Mouse (Mus musculus) CH12.LX (cell line): ENCODE results near the gene Picalm. TPM values are rescaled to one million over a fixed set of nuclear protein-coding genes. Genes with fewer than 3 reads are reported as not detected.

ENCODE experiments used
- DNase-seq: peaks from one replicate; pipeline ENCODE4 v3.0.0-alpha.2; 2013; ENCODE audit errors: extremely low read depth
- H3K27ac ChIP-seq: 2 replicates; pipeline ENCODE4 v1.5.1; 2012; ENCODE audit warnings: low read depth, mild to moderate bottlenecking, control low read depth, moderate library complexity; ENCODE audit not compliant: insufficient read depth
- H3K27me3 ChIP-seq: replicated peaks from 2 replicates; pipeline ENCODE3; 2012; ENCODE audit warnings: inconsistent platforms
- H3K36me3 ChIP-seq, 2 experiments: replicated peaks in 1 of 2; 2 replicates each; pipeline versions ENCODE3 to v1.6.1; 2012; ENCODE audit warnings: inconsistent platforms in 1 of 2, low read length in 1 of 2, mild to moderate bottlenecking in 1 of 2, mixed read lengths in 1 of 2, moderate library complexity in 1 of 2; ENCODE audit not compliant: control insufficient read depth in 1 of 2, insufficient read depth in 1 of 2
- H3K4me1 ChIP-seq, 2 experiments: 2 replicates each; pipeline ENCODE4 v1.6.1; 2012; ENCODE audit warnings: inconsistent platforms in 1 of 2, moderate library complexity in 1 of 2; ENCODE audit not compliant: insufficient read depth in 2 of 2, control insufficient read depth in 1 of 2
- H3K4me2 ChIP-seq: 2 replicates; pipeline ENCODE4 v1.6.1; 2012; ENCODE audit warnings: low read depth, mild to moderate bottlenecking, control low read depth; ENCODE audit not compliant: poor library complexity, insufficient read depth, severe bottlenecking
- H3K4me3 ChIP-seq, 3 experiments: fragments of 150-350 bp in 1 of 3; sonication (generic) in 1 of 3; replicated peaks in 1 of 3; 2 replicates each; pipeline versions ENCODE3 to v1.5.1; 2011 to 2012; ENCODE audit warnings: low read depth in 2 of 3, low read length in 2 of 3, mild to moderate bottlenecking in 2 of 3, moderate library complexity in 2 of 3, control low read depth in 1 of 3, improper control_type of control experiment in 1 of 3, inconsistent platforms in 1 of 3, mixed read lengths in 1 of 3; ENCODE audit not compliant: poor library complexity in 1 of 3
- H3K79me2 ChIP-seq: replicated peaks from 2 replicates; pipeline ENCODE4 v1.6.1; 2012; ENCODE audit warnings: mild to moderate bottlenecking, moderate library complexity; ENCODE audit not compliant: control insufficient read depth, poor library complexity, insufficient read depth, severe bottlenecking; ENCODE audit errors: extremely low read depth
- H3K9ac ChIP-seq: 2 replicates; pipeline ENCODE4 v1.6.1; 2012; ENCODE audit warnings: low read depth, mild to moderate bottlenecking, control low read depth, moderate library complexity; ENCODE audit not compliant: insufficient read depth
- H3K9me3 ChIP-seq: replicated peaks from 2 replicates; pipeline ENCODE3; 2012; ENCODE audit warnings: low read length, inconsistent platforms, mixed read lengths
- CHD1 ChIP-seq: IDR thresholded peaks from 2 replicates; pipeline ENCODE4 v1.6.1; 2012; ENCODE audit warnings: low read depth, low read length, improper control_type of control experiment, inconsistent platforms
- IRF4 ChIP-seq: IDR thresholded peaks from 2 replicates; pipeline ENCODE4 v1.6.1; 2014; ENCODE audit warnings: low read depth, mild to moderate bottlenecking, inconsistent platforms, low read length, improper control_type of control experiment
- JUN ChIP-seq: IDR thresholded peaks from 2 replicates; pipeline ENCODE4 v1.6.1; 2011; ENCODE audit warnings: low read depth, mild to moderate bottlenecking, low read length, improper control_type of control experiment, moderate library complexity; ENCODE audit not compliant: insufficient read depth
- JUND ChIP-seq: conservative IDR thresholded peaks from 2 replicates; pipeline ENCODE4 v1.6.1; 2011; ENCODE audit warnings: low read depth, low read length, improper control_type of control experiment
- MAFK ChIP-seq: IDR thresholded peaks from 2 replicates; pipeline ENCODE4 v1.6.1; 2011; ENCODE audit warnings: low read length, improper control_type of control experiment; ENCODE audit not compliant: insufficient replicate concordance
- MAX ChIP-seq: IDR thresholded peaks from 2 replicates; pipeline ENCODE4 v1.6.1; 2011; ENCODE audit warnings: low read length, improper control_type of control experiment
- MAZ ChIP-seq: IDR thresholded peaks from 2 replicates; pipeline ENCODE4 v1.6.1; 2012; ENCODE audit warnings: low read depth, mild to moderate bottlenecking, inconsistent platforms, low read length, improper control_type of control experiment, moderate library complexity
- MEF2A ChIP-seq: IDR thresholded peaks from 2 replicates; pipeline ENCODE4 v1.6.1; 2014; ENCODE audit warnings: low read depth, mild to moderate bottlenecking, inconsistent platforms, low read length, improper control_type of control experiment, borderline replicate concordance
- MYC ChIP-seq: IDR thresholded peaks from 2 replicates; pipeline ENCODE4 v1.6.1; 2011; ENCODE audit warnings: low read depth, mild to moderate bottlenecking, improper control_type of control experiment, low read length
- NELFE ChIP-seq: IDR thresholded peaks from 2 replicates; pipeline ENCODE4 v1.6.1; 2011; ENCODE audit warnings: low read depth, low read length, improper control_type of control experiment
- PAX5 ChIP-seq: IDR thresholded peaks from 2 replicates; pipeline ENCODE4 v1.6.1; 2012; ENCODE audit warnings: low read length, inconsistent platforms, mixed read lengths
- POLR2AphosphoS2 ChIP-seq: IDR thresholded peaks from 2 replicates; pipeline ENCODE4 v1.6.1; 2011; ENCODE audit warnings: low read depth, low read length, improper control_type of control experiment
- RCOR1 ChIP-seq: conservative IDR thresholded peaks from 2 replicates; pipeline ENCODE4 v1.6.1; 2012; ENCODE audit warnings: low read depth, mild to moderate bottlenecking, inconsistent platforms, low read length, improper control_type of control experiment
- SIN3A ChIP-seq: IDR thresholded peaks from 2 replicates; pipeline ENCODE4 v1.6.1; 2012; ENCODE audit warnings: low read length, improper control_type of control experiment, inconsistent platforms
- SMC3 ChIP-seq: IDR thresholded peaks from 2 replicates; pipeline ENCODE4 v1.6.1; 2011; ENCODE audit warnings: low read depth, low read length, improper control_type of control experiment
- UBTF ChIP-seq: IDR thresholded peaks from 2 replicates; pipeline ENCODE4 v1.6.1; 2012; ENCODE audit warnings: low read depth, mild to moderate bottlenecking, inconsistent platforms, low read length, improper control_type of control experiment, moderate library complexity
- ZC3H11A ChIP-seq: IDR thresholded peaks from 2 replicates; pipeline ENCODE4 v1.6.1; 2012; ENCODE audit warnings: low read depth, mild to moderate bottlenecking, inconsistent platforms, low read length, improper control_type of control experiment
- ZKSCAN1 ChIP-seq: IDR thresholded peaks from 2 replicates; pipeline ENCODE4 v1.6.1; 2012; ENCODE audit warnings: low read depth, inconsistent platforms, low read length, improper control_type of control experiment, borderline replicate concordance
- ZNF384 ChIP-seq: IDR thresholded peaks from 2 replicates; pipeline ENCODE4 v1.6.1; 2012; ENCODE audit warnings: low read depth, low read length, improper control_type of control experiment, inconsistent platforms
- dilution Hi-C: fragments of 300-500 bp; cut with MboI; formaldehyde crosslinking; loops from 2 replicates; pipeline ENCODE4 v1.14.3; 2020; ENCODE audit warnings: low sequenced_read_pairs; ENCODE audit not compliant: extremely low pct_unique_long_range_greater_than_20kb, extremely low pct_ligation_motif_present
- in situ Hi-C: fragments of 300-500 bp; cut with MboI; formaldehyde crosslinking; loops from 3 replicates; pipeline ENCODE4 v1.14.3; 2019; ENCODE audit warnings: low sequenced_read_pairs, low pct_ligation_motif_present, low pct_unique_long_range_greater_than_20kb, mixed read lengths
- polyA plus RNA-seq: library from polyadenylated mRNA; unstranded; fragments of >175 nt; gene quantifications from 2 replicates; pipeline ENCODE4 v1.2.1, GENCODE M21; 2012; ENCODE audit warnings: low read depth; ENCODE audit not compliant: insufficient read length
- total RNA-seq, 2 experiments: library from RNA; depleted of rRNA; stranded (reverse); fragments of 300-350 nt in 1 of 2; fragments of >200 nt in 1 of 2; gene quantifications; 2 replicates each; pipeline ENCODE4 v1.2.3; 2012 to 2014

Gene Picalm
- total and polyA plus RNA-seq, 3 experiments, result 27.6 to 94.3 (median 53.4) TPM

DNA sequence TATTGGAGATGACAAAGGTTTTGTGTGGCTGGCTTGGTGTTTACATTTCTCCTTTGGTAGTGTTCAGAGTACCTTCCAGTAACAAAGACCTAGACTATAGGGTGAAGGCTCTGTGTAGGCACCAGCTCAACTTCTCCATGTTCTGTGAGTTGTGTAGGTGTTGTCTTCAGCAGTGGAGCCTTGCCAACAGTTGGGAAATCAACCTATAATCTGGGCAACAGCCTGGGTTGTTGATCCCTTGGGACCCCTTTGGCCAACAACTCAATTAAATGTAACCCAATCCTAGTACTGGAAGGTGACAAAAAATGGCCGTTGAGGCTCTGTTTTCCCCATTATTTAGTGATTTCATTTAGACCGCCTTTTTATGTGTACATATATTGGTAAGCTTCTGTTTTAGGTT, 80.1 kb downstream of the Picalm start:
- H3K4me2 ChIP-seq, result no peak overlapping the region
- dilution Hi-C loops (no loop called here), in situ Hi-C loops (no loop called here)
- no peak for DNase-seq
- H3K4me3 ChIP-seq, result no peak overlapping the region
- no peaks in the 10 kb centered on the region for H3K9me3 ChIP-seq
- no peaks in the 10 kb centered on the region for H3K27me3 ChIP-seq
- H3K27ac ChIP-seq, result no peak overlapping the region
- peaks cover 13 to 41% of the 10 kb centered on the region in 2 experiments for H3K36me3 ChIP-seq
- TF ChIP-seq MAFK, result no peak
- TF ChIP-seq JUND, result no peak
- no peak for TF ChIP-seq MYC
- TF ChIP-seq MAZ, result no peak
- no peak for TF ChIP-seq MAX
- no peak for TF ChIP-seq SIN3A
- no peak for TF ChIP-seq ZNF384
- no peak for TF ChIP-seq RCOR1
- TF ChIP-seq NELFE, result no peak
- no peak for TF ChIP-seq ZKSCAN1
- no peak for TF ChIP-seq PAX5
- TF ChIP-seq POLR2AphosphoS2, result no peak
- no peak for TF ChIP-seq MEF2A
- no peak for TF ChIP-seq ZC3H11A
- TF ChIP-seq CHD1, result no peak
- no peak for TF ChIP-seq UBTF
- TF ChIP-seq SMC3, result no peak
- no peak for TF ChIP-seq IRF4
- no peak for TF ChIP-seq JUN
- no peaks in the 10 kb centered on the region for H3K4me1 ChIP-seq
- no peak overlapping the region for H3K9ac ChIP-seq
- no peaks in the 10 kb centered on the region for H3K79me2 ChIP-seq

DNA sequence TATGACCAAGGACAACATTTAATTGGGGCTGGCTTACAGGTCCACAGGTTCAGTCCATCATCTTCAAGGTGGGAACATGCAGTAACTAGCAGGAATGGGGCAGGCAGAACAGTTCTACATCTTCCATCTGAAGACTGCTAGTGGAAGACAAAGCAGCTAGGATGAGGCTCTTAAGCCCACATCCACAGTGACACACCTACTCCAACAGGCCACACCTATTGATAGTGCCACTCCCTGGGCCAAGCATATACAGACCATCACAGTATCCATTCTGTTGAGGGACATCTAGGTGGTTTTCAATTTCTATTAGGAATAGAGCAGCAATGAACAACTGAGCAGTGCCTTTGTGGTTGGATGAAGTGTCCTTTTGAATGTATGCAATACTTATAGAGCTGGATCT, 80.9 kb downstream of the Picalm start:
- no peak overlapping the region for H3K9ac ChIP-seq
- DNase-seq, result no peak
- H3K36me3 ChIP-seq, result peaks cover 13 to 35% of the 10 kb centered on the region in 2 experiments
- no peaks in the 10 kb centered on the region for H3K27me3 ChIP-seq
- TF ChIP-seq MAX (no peak), POLR2AphosphoS2 (0 out of 2 replicates have a peak, but pooled peaks have one; percentile 17)
- TF ChIP-seq, all 38 proteins: peak for 1
- in situ Hi-C loops, result no loop called here
- H3K4me3 ChIP-seq, result no peak overlapping the region
- no peaks in the 10 kb centered on the region for H3K4me1 ChIP-seq
- dilution Hi-C loops, result no loop called here
- no peak overlapping the region for H3K4me2 ChIP-seq
- no peaks in the 10 kb centered on the region for H3K9me3 ChIP-seq
- no peak overlapping the region for H3K27ac ChIP-seq
- H3K79me2 ChIP-seq, result no peaks in the 10 kb centered on the region
